In genomic region chr4:120598922-120599321, GRCm38 (mm10) we compare ENCODE assay signal across 21 mouse cellular contexts. TPM values are rescaled to one million over a fixed set of nuclear protein-coding genes. Genes with fewer than 3 reads are reported as not detected.
DNase-seq lines count a peak whose midpoint lies in the region; ATAC-seq and TF ChIP-seq lines count a peak whose summit lies in the region.
"Had no signal": no experiment of that assay in that cellular context is flagged by ENCODE, and none has a peak within 500 bp of the region (broad histone marks: within the 10 kb centered on the region; RNA-seq: fewer than 3 reads in every experiment).

No protein-coding gene starts in this region.

- no peak for TF ChIP-seq CTCF in liver, postnatal 0 days (IDR thresholded peaks at IDR 0.05; ENCODE audit: low read depth)

- peak; percentile 27 for DNase-seq in NIH3T3 (ENCODE audit: low read depth)
- DNase-seq in liver, postnatal 0 days = no peak
- no peak for DNase-seq in layer of hippocampus, adult 8-10 months (ENCODE audit: low spot score in 2 of 2)
- DNase-seq in spleen, adult 18-20 months = no peak
- DNase-seq: cerebellum, postnatal 14 days; gastrocnemius, postnatal 36 days; heart, postnatal 4 days; lung, postnatal 10 days; right cerebral cortex, postnatal 25 days; thymus, adult 2 months had no signal

- H3K36me3 ChIP-seq in intestine, embryonic 16.5 days (ENCODE audit: control insufficient read depth, insufficient read depth, low read length) = no peaks in the 10 kb centered on the region
- no peaks in the 10 kb centered on the region for H3K36me3 ChIP-seq in intestine, embryonic 15.5 days
- H3K36me3 ChIP-seq in kidney, embryonic 15.5 days = no peaks in the 10 kb centered on the region
- H3K36me3 ChIP-seq in liver, postnatal 0 days (replicated peaks; ENCODE audit: insufficient read depth, low read length) = no peaks in the 10 kb centered on the region
- no peaks in the 10 kb centered on the region for H3K36me3 ChIP-seq in forebrain, embryonic 12.5 days (replicated peaks)
- H3K36me3 ChIP-seq: heart, embryonic 13.5 days; limb, embryonic 15.5 days; neural tube, embryonic 12.5 days had no signal

- H3K9me3 ChIP-seq in intestine, embryonic 16.5 days (ENCODE audit: control insufficient read depth, low read length) = no peaks in the 10 kb centered on the region
- H3K9me3 ChIP-seq in intestine, embryonic 15.5 days = no peaks in the 10 kb centered on the region
- no peaks in the 10 kb centered on the region for H3K9me3 ChIP-seq in kidney, embryonic 15.5 days (replicated peaks)
- no peaks in the 10 kb centered on the region for H3K9me3 ChIP-seq in liver, postnatal 0 days (ENCODE audit: low read length)
- H3K9me3 ChIP-seq in forebrain, embryonic 12.5 days = no peaks in the 10 kb centered on the region
- H3K9me3 ChIP-seq: heart, embryonic 13.5 days; limb, embryonic 15.5 days; neural tube, embryonic 12.5 days had no signal

- no peaks in the 10 kb centered on the region for H3K27me3 ChIP-seq in intestine, embryonic 16.5 days (replicated peaks; ENCODE audit: control insufficient read depth, insufficient read depth, low read length)
- H3K27me3 ChIP-seq in intestine, embryonic 15.5 days (replicated peaks) = no peaks in the 10 kb centered on the region
- H3K27me3 ChIP-seq in kidney, embryonic 15.5 days = no peaks in the 10 kb centered on the region
- no peaks in the 10 kb centered on the region for H3K27me3 ChIP-seq in liver, postnatal 0 days (ENCODE audit: insufficient read depth, low read length)
- no peaks in the 10 kb centered on the region for H3K27me3 ChIP-seq in forebrain, embryonic 12.5 days
- H3K27me3 ChIP-seq: heart, embryonic 13.5 days; limb, embryonic 15.5 days; neural tube, embryonic 12.5 days had no signal

- H3K27ac ChIP-seq in intestine, embryonic 16.5 days (ENCODE audit: low read length) = no peak overlapping the region
- no peak overlapping the region for H3K27ac ChIP-seq in intestine, embryonic 15.5 days
- H3K27ac ChIP-seq in kidney, embryonic 15.5 days = peak overlapping the region; percentile 58; the same call in 1 of the 2 replicates
- no peak overlapping the region for H3K27ac ChIP-seq in liver, postnatal 0 days (ENCODE audit: low read depth)
- no peak overlapping the region for H3K27ac ChIP-seq in forebrain, embryonic 12.5 days
- H3K27ac ChIP-seq: heart, embryonic 13.5 days; layer of hippocampus, adult 2 months; limb, embryonic 15.5 days; neural tube, embryonic 12.5 days had no signal

- WGBS in intestine, embryonic 16.5 days = 24% methylated on average over 2 of the region's 2 CpGs
- WGBS in intestine, embryonic 15.5 days = 23% methylated on average over 2 of the region's 2 CpGs
- WGBS in kidney, embryonic 15.5 days = 23% methylated on average over 2 of the region's 2 CpGs
- 31% methylated on average over 2 of the region's 2 CpGs for WGBS in liver, postnatal 0 days (ENCODE audit: insufficient replicate concordance)
- WGBS in forebrain, embryonic 12.5 days = 13% methylated on average over 2 of the region's 2 CpGs

- no peak overlapping the region for H3K9ac ChIP-seq in intestine, embryonic 16.5 days (ENCODE audit: low read depth, low read length)
- no peak overlapping the region for H3K9ac ChIP-seq in intestine, embryonic 15.5 days
- no peak overlapping the region for H3K9ac ChIP-seq in kidney, embryonic 15.5 days
- H3K9ac ChIP-seq in liver, postnatal 0 days (replicated peaks) = no peak overlapping the region
- no peak overlapping the region for H3K9ac ChIP-seq in forebrain, embryonic 12.5 days
- H3K9ac ChIP-seq: heart, embryonic 13.5 days; limb, embryonic 15.5 days; neural tube, embryonic 12.5 days had no signal

- no peak for TF ChIP-seq EP300 in liver, postnatal 0 days (IDR thresholded peaks at IDR 0.05; ENCODE audit: low read depth)

- H3K4me3 ChIP-seq in intestine, embryonic 16.5 days (ENCODE audit: low read length) = no peak overlapping the region
- H3K4me3 ChIP-seq in intestine, embryonic 15.5 days (replicated peaks) = no peak overlapping the region
- H3K4me3 ChIP-seq in kidney, embryonic 15.5 days (replicated peaks) = no peak overlapping the region
- H3K4me3 ChIP-seq in liver, postnatal 0 days (ENCODE audit: low read depth, low read length) = no peak overlapping the region
- no peak overlapping the region for H3K4me3 ChIP-seq in forebrain, embryonic 12.5 days (replicated peaks)
- H3K4me3 ChIP-seq: erythroblast, embryonic 14.5 days; heart, embryonic 13.5 days; layer of hippocampus, adult 2 months; limb, embryonic 15.5 days; neural tube, embryonic 12.5 days had no signal

- ATAC-seq in intestine, embryonic 16.5 days = 0 out of 2 replicates have a peak, but pooled peaks have one; percentile 42
- ATAC-seq in intestine, embryonic 15.5 days = no peak
- peak; percentile 69 for ATAC-seq in kidney, embryonic 15.5 days (replicated peaks; ENCODE audit: low FRiP score)
- ATAC-seq in liver, postnatal 0 days = peak; percentile 80
- no peak for ATAC-seq in forebrain, embryonic 12.5 days (ENCODE audit: low FRiP score)

- H3K4me2 ChIP-seq in intestine, embryonic 16.5 days (ENCODE audit: low read depth, low read length) = no peak overlapping the region
- no peak overlapping the region for H3K4me2 ChIP-seq in intestine, embryonic 15.5 days (replicated peaks)
- no peak overlapping the region for H3K4me2 ChIP-seq in kidney, embryonic 15.5 days
- no peak overlapping the region for H3K4me2 ChIP-seq in liver, postnatal 0 days (ENCODE audit: low read depth, low read length)
- H3K4me2 ChIP-seq in forebrain, embryonic 12.5 days = no peak overlapping the region
- H3K4me2 ChIP-seq: heart, embryonic 13.5 days; limb, embryonic 15.5 days; neural tube, embryonic 12.5 days had no signal

- no peaks in the 10 kb centered on the region for H3K4me1 ChIP-seq in intestine, embryonic 16.5 days (ENCODE audit: control insufficient read depth, insufficient read depth, low read length)
- no peaks in the 10 kb centered on the region for H3K4me1 ChIP-seq in intestine, embryonic 15.5 days (replicated peaks)
- H3K4me1 ChIP-seq in kidney, embryonic 15.5 days = 0 out of 2 replicates have a peak, but pooled peaks cover 5% of the 10 kb centered on the region
- no peaks in the 10 kb centered on the region for H3K4me1 ChIP-seq in liver, postnatal 0 days (ENCODE audit: insufficient read depth)
- H3K4me1 ChIP-seq in forebrain, embryonic 12.5 days = no peaks in the 10 kb centered on the region; the same call in 1 of the 2 replicates
- H3K4me1 ChIP-seq: limb, embryonic 15.5 days; neural tube, embryonic 12.5 days had no signal

RNA-seq across cellular contexts. Expression of gene Gm8439, which starts 10.4 kb away (rescaled TPM):
- not detected in 2 replicates for polyA plus RNA-seq in intestine, embryonic 16.5 days (2015; fragmentation: Nextera tagmentation; extraction: Ambion mirVana)
- polyA plus RNA-seq in intestine, embryonic 15.5 days (2015; fragmentation: Nextera tagmentation; extraction: Ambion mirVana) = not detected in 2 replicates
- not detected in 2 replicates for polyA plus RNA-seq in kidney, embryonic 15.5 days (2015; fragmentation: Nextera tagmentation; extraction: Ambion mirVana)
- polyA plus RNA-seq in liver, postnatal 0 days (2015; fragmentation: Nextera tagmentation; extraction: Ambion mirVana) = 0.30 and 0.40 TPM in 2 replicates
- total RNA-seq in layer of hippocampus, adult 8-10 months (2022) = not detected
- polyA plus RNA-seq in forebrain, embryonic 12.5 days (2016; fragmentation: Nextera tagmentation; extraction: Ambion mirVana) = not detected in 2 replicates
- total RNA-seq: gastrocnemius, postnatal 36 days; heart, postnatal 4 days; layer of hippocampus, adult 2 months; megakaryocyte-erythroid progenitor cell, adult 5-6 weeks had no signal
- polyA plus RNA-seq: erythroblast, embryonic 14.5 days; limb, embryonic 15.5 days; neural tube, embryonic 12.5 days; stomach, embryonic 14.5 days; thymus, adult 2 months had no signal

RNA-seq across cellular contexts. Expression of gene Ctps, which starts 28.8 kb away (rescaled TPM):
- polyA plus RNA-seq in intestine, embryonic 16.5 days (2015; fragmentation: Nextera tagmentation; extraction: Ambion mirVana) = 52.5 and 63.0 TPM in 2 replicates
- 68.1 and 72.6 TPM in 2 replicates for polyA plus RNA-seq in intestine, embryonic 15.5 days (2015; fragmentation: Nextera tagmentation; extraction: Ambion mirVana)
- 83.1 and 84.0 TPM in 2 replicates for polyA plus RNA-seq in kidney, embryonic 15.5 days (2015; fragmentation: Nextera tagmentation; extraction: Ambion mirVana)
- polyA plus RNA-seq in liver, postnatal 0 days (2015; fragmentation: Nextera tagmentation; extraction: Ambion mirVana) = 13.8 and 14.5 TPM in 2 replicates
- total RNA-seq in layer of hippocampus, adult 8-10 months (2022) = 10 to 100 TPM; 33.3 to 35.5 (median 35.2) TPM
- 128 and 132 TPM in 2 replicates for polyA plus RNA-seq in forebrain, embryonic 12.5 days (2016; fragmentation: Nextera tagmentation; extraction: Ambion mirVana)

Comparison
In these comparisons a context has a peak if more than half of its experiments do, and no peak if none do; other contexts are left out.
1. ATAC-seq: peak in intestine, embryonic 16.5 days (single experiment), kidney, embryonic 15.5 days (single experiment) and liver, postnatal 0 days (single experiment); none in intestine, embryonic 15.5 days (single experiment) and forebrain, embryonic 12.5 days (single experiment).